10 mouse cellular contexts compared by ENCODE assay signal in the genomic region with DNA sequence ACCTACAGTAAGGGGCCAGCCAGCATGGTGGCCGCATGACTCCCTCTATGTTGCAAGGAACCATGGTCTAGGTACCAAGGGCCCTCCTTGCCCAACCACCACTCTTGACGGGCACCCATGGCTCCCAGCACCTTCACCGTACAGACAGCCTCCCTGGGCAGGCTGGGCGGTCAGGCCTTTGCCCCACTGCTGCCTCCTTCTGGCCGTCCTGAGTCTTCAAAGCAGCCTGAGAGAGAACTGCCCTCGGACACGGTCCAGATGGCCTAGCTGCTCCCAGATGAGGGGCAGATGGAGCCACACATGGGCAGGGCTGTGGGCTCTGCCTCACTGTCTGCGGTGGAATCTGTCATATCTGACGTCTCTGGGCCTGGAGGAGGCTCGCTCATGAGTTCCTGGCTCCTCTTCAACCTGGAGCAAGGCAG. TPM values are rescaled to one million over a fixed set of nuclear protein-coding genes. Genes with fewer than 3 reads are reported as not detected.
DNase-seq lines count a peak whose midpoint lies in the region; ATAC-seq and TF ChIP-seq lines count a peak whose summit lies in the region.
"Had no signal": no experiment of that assay in that cellular context is flagged by ENCODE, and none has a peak within 500 bp of the region (broad histone marks: within the 10 kb centered on the region; RNA-seq: fewer than 3 reads in every experiment).

No protein-coding gene starts in this region.

- H3K27me3 ChIP-seq in testis, adult 2 months (ENCODE audit: control insufficient read depth, insufficient read depth, low read length): no peaks in the 10 kb centered on the region
- no peaks in the 10 kb centered on the region for H3K27me3 ChIP-seq in hindbrain, postnatal 0 days (ENCODE audit: insufficient read depth, low read length)

- H3K27ac ChIP-seq in gastrocnemius, adult 2 months: no peak overlapping the region
- H3K27ac ChIP-seq in testis, adult 2 months (ENCODE audit: control insufficient read depth, insufficient read depth, low read depth, low read length): no peak overlapping the region
- no peak overlapping the region for H3K27ac ChIP-seq in hindbrain, postnatal 0 days

- no peak for DNase-seq in gastrocnemius, adult 2 months
- DNase-seq in gastrocnemius, adult 8-10 months (ENCODE audit: low spot score in 2 of 2): no peak
- DNase-seq in testis, postnatal 14 days (ENCODE audit: low spot score): no peak
- DNase-seq in hindbrain, postnatal 0 days (ENCODE audit: low spot score): peak; percentile 49
- DNase-seq in thymus, adult 18-20 months: no peak
- no peak for DNase-seq in liver
- DNase-seq: gastrocnemius, postnatal 14 days; right cerebral cortex, postnatal 25 days had no signal

- H3K4me2 ChIP-seq in hindbrain, postnatal 0 days (ENCODE audit: low read depth, low read length): no peak overlapping the region

- H3K9me3 ChIP-seq in hindbrain, postnatal 0 days (ENCODE audit: low read length): no peaks in the 10 kb centered on the region

- no peak for TF ChIP-seq POLR2A in testis, adult 2 months (IDR thresholded peaks at IDR 0.05; ENCODE audit: control insufficient read depth, low read depth, low read length)

- H3K36me3 ChIP-seq in testis, adult 2 months (ENCODE audit: control insufficient read depth, insufficient read depth, low read length): no peaks in the 10 kb centered on the region
- H3K36me3 ChIP-seq in hindbrain, postnatal 0 days (ENCODE audit: insufficient read depth, low read length): no peaks in the 10 kb centered on the region; the same call in 1 of the 2 replicates

- WGBS in hindbrain, postnatal 0 days: 50% methylated on average over 10 of the region's 10 CpGs

- peak; percentile 33; the same call in 1 of the 2 replicates for ATAC-seq in hindbrain, postnatal 0 days
- ATAC-seq in activated CD4-positive, CD25-positive, alpha-beta regulatory T cell, adult 4 months: no peak

- no peak overlapping the region for H3K9ac ChIP-seq in hindbrain, postnatal 0 days (replicated peaks; ENCODE audit: low read length)

- peak; percentile 21; the same call in 1 of the 2 replicates for TF ChIP-seq CTCF in gastrocnemius, adult 2 months (IDR thresholded peaks at IDR 0.05)
- peak; percentile 26; the same call in 1 of the 2 replicates for TF ChIP-seq CTCF in testis, adult 2 months (IDR thresholded peaks at IDR 0.05; ENCODE audit: control insufficient read depth, insufficient read depth, insufficient replicate concordance, low read depth, low read length)
- peak; percentile 60 for TF ChIP-seq CTCF in hindbrain, postnatal 0 days (IDR thresholded peaks at IDR 0.05; ENCODE audit: low read depth)

- peaks cover 4% of the 10 kb centered on the region for H3K4me1 ChIP-seq in testis, adult 2 months (ENCODE audit: control insufficient read depth, insufficient read depth, low read length)
- peaks cover 2% of the 10 kb centered on the region; the same call in 1 of the 2 replicates for H3K4me1 ChIP-seq in hindbrain, postnatal 0 days (ENCODE audit: insufficient read depth, low read length)

- H3K4me3 ChIP-seq in gastrocnemius, adult 2 months: no peak overlapping the region
- no peak overlapping the region for H3K4me3 ChIP-seq in testis, adult 2 months (ENCODE audit: control insufficient read depth, low read depth, low read length)
- H3K4me3 ChIP-seq in hindbrain, postnatal 0 days (ENCODE audit: low read length): no peak overlapping the region

- intact Hi-C loops in gastrocnemius, adult 2 months (cut with DNase I): no loop called here

RNA-seq across cellular contexts. Expression of a gene that starts 18.2 kb away (rescaled TPM):
- total RNA-seq in gastrocnemius, adult 2 months (2021): under 1 TPM; 0.23 to 0.75 TPM
- under 1 TPM in 2 of 4 experiments, not detected in 2; 0.11 to 0.12 TPM for total RNA-seq in gastrocnemius, adult 8-10 months (2022)
- 13.1 and 13.6 TPM in 2 replicates for polyA plus RNA-seq in testis, adult 2 months (2012; rRNA removed)
- total RNA-seq in hindbrain, postnatal 0 days (2014; rRNA removed): 170 and 187 TPM in 2 replicates
- polyA plus RNA-seq in hindbrain, postnatal 0 days (2015; fragmentation: Nextera tagmentation; extraction: Ambion mirVana): 157 and 161 TPM in 2 replicates
- not detected for polyA plus RNA-seq in activated CD4-positive, CD25-positive, alpha-beta regulatory T cell, adult 4 months (2017; shearing (Covaris generic))

Comparison
In these comparisons a context has a peak if more than half of its experiments do, and no peak if none do; other contexts are left out.
1. RNA of a gene that starts 18.2 kb away (total RNA-seq): 170 to 187 TPM in hindbrain, postnatal 0 days; 0.23 to 0.75 TPM in gastrocnemius, adult 2 months and 0.11 to 0.12 TPM in gastrocnemius, adult 8-10 months; every median in the first group is over 10 times any median in the second.
2. Peak in every context shown above with its lines, with median percentiles within 50 percentile points of each other: CTCF ChIP-seq.